ENCODE assay signal across 23 mouse cellular contexts in genomic region chr4:118294811-118295210, GRCm38 (mm10). TPM values are rescaled to one million over a fixed set of nuclear protein-coding genes. Genes with fewer than 3 reads are reported as not detected.
A peak's percentile ranks its signal among the peaks of the same experiment; 100 is the strongest.
DNase-seq lines count a peak whose midpoint lies in the region; ATAC-seq and TF ChIP-seq lines count a peak whose summit lies in the region.
"Had no signal": no experiment of that assay in that cellular context is flagged by ENCODE, and none has a peak within 500 bp of the region (broad histone marks: within the 10 kb centered on the region; RNA-seq: fewer than 3 reads in every experiment).

No protein-coding gene starts in this region.

- no peaks in the 10 kb centered on the region for H3K9me3 ChIP-seq in midbrain, embryonic 11.5 days (ENCODE audit: control insufficient read depth, low read length)
- H3K9me3 ChIP-seq in midbrain, embryonic 10.5 days (replicated peaks) = no peaks in the 10 kb centered on the region
- H3K9me3 ChIP-seq in CH12.LX (replicated peaks; ENCODE audit: low read length) = peaks cover 6% of the 10 kb centered on the region
- H3K9me3 ChIP-seq: embryonic facial prominence, embryonic 15.5 days; forebrain, embryonic 10.5 days; forebrain, embryonic 15.5 days; heart, embryonic 10.5 days; hindbrain, embryonic 13.5 days; intestine, embryonic 15.5 days had no signal

- no peaks in the 10 kb centered on the region for H3K36me3 ChIP-seq in midbrain, embryonic 11.5 days (ENCODE audit: control insufficient read depth, insufficient read depth, low read length)
- H3K36me3 ChIP-seq in midbrain, embryonic 10.5 days = no peaks in the 10 kb centered on the region
- no peaks in the 10 kb centered on the region for H3K36me3 ChIP-seq in CH12.LX (replicated peaks in 1 of 2; ENCODE audit: control insufficient read depth in 1 of 2, insufficient read depth in 1 of 2, low read length in 1 of 2)
- H3K36me3 ChIP-seq: embryonic facial prominence, embryonic 15.5 days; forebrain, embryonic 10.5 days; forebrain, embryonic 15.5 days; G1E; heart, embryonic 10.5 days; hindbrain, embryonic 13.5 days; intestine, embryonic 15.5 days had no signal

- no peak for ATAC-seq in midbrain, embryonic 11.5 days (ENCODE audit: low FRiP score)
- no peak for ATAC-seq in megakaryocyte, adult 5-6 weeks (ENCODE audit: poor library complexity, severe bottlenecking)
- ATAC-seq: forebrain, embryonic 15.5 days; intestine, embryonic 15.5 days had no signal

- dilution Hi-C loops in CH12.LX (cut with MboI; ENCODE audit: extremely low pct_ligation_motif_present, extremely low pct_unique_long_range_greater_than_20kb, low sequenced_read_pairs) = no loop called here

- TF ChIP-seq POLR2A in CH12.LX (IDR thresholded peaks at IDR 0.05; ENCODE audit: low read depth, low read length) = no peak

- 72% methylated on average over 4 of the region's 4 CpGs for WGBS in midbrain, embryonic 11.5 days
- WGBS in midbrain, embryonic 10.5 days = 81% methylated on average over 4 of the region's 4 CpGs

- in situ Hi-C loops in CH12.LX (cut with MboI; ENCODE audit: low pct_ligation_motif_present, low pct_unique_long_range_greater_than_20kb, low sequenced_read_pairs) = loop anchor here (10.0 kb wide), 1 partner anchor 210 kb away; no protein-coding TSS in a partner anchor

- no peak for TF ChIP-seq EP300 in CH12.LX (IDR thresholded peaks at IDR 0.05; ENCODE audit: low read length)

- H3K27me3 ChIP-seq in midbrain, embryonic 11.5 days (ENCODE audit: control insufficient read depth, insufficient read depth, low read length) = no peaks in the 10 kb centered on the region
- H3K27me3 ChIP-seq in midbrain, embryonic 10.5 days (ENCODE audit: low read depth, poor library complexity, severe bottlenecking) = peaks cover 33% of the 10 kb centered on the region
- peaks cover 36% of the 10 kb centered on the region for H3K27me3 ChIP-seq in CH12.LX (replicated peaks)
- H3K27me3 ChIP-seq: embryonic facial prominence, embryonic 15.5 days; forebrain, embryonic 15.5 days; hindbrain, embryonic 13.5 days; intestine, embryonic 15.5 days had no signal

- peaks cover 4% of the 10 kb centered on the region for H3K4me1 ChIP-seq in midbrain, embryonic 11.5 days (ENCODE audit: control insufficient read depth, insufficient read depth, low read length)
- peaks cover 50% of the 10 kb centered on the region for H3K4me1 ChIP-seq in midbrain, embryonic 10.5 days
- peaks cover 10 to 18% of the 10 kb centered on the region in 2 experiments for H3K4me1 ChIP-seq in CH12.LX (ENCODE audit: control insufficient read depth in 1 of 2, insufficient read depth in 2 of 2)

- no peak overlapping the region for H3K4me2 ChIP-seq in midbrain, embryonic 11.5 days
- H3K4me2 ChIP-seq in CH12.LX (ENCODE audit: insufficient read depth, low read depth, poor library complexity, severe bottlenecking) = 0 out of 2 replicates have a peak overlapping the region, but pooled peaks have one; percentile 9
- H3K4me2 ChIP-seq: embryonic facial prominence, embryonic 15.5 days; forebrain, embryonic 15.5 days; hindbrain, embryonic 13.5 days; intestine, embryonic 15.5 days had no signal

- peak; percentile 32 for DNase-seq in adrenal gland, postnatal 25 days
- no peak for DNase-seq in adrenal gland, postnatal 4 days (ENCODE audit: low spot score in 2 of 2)
- peak; percentile 72 for DNase-seq in midbrain, embryonic 11.5 days (ENCODE audit: low spot score, missing footprints)
- DNase-seq in midbrain, embryonic 10.5 days (ENCODE audit: low spot score) = no peak
- DNase-seq in CH12.LX (ENCODE audit: extremely low read depth) = no peak
- peak; percentile 40 to 51 for DNase-seq in adrenal gland, postnatal 36 days
- DNase-seq: cerebellum, adult 11 months; cerebellum, adult 8-10 months; cerebellum, postnatal 14 days; embryo, embryonic 11 days; gastrocnemius, postnatal 10 days; heart, adult 18-20 months; heart, postnatal 10 days; heart, postnatal 4 days had no signal

- no peak for TF ChIP-seq CTCF in CH12.LX (conservative IDR thresholded peaks at IDR 0.05 in 1 of 2, IDR thresholded peaks at IDR 0.05 in 1 of 2; ENCODE audit: low read depth in 2 of 2, low read length in 2 of 2)

- H3K4me3 ChIP-seq in midbrain, embryonic 11.5 days (ENCODE audit: low read depth, low read length) = no peak overlapping the region
- no peak overlapping the region for H3K4me3 ChIP-seq in midbrain, embryonic 10.5 days
- no peak overlapping the region for H3K4me3 ChIP-seq in CH12.LX (replicated peaks in 1 of 3; ENCODE audit: low read depth in 2 of 3, low read length in 2 of 3, poor library complexity in 1 of 3)
- H3K4me3 ChIP-seq: embryonic facial prominence, embryonic 15.5 days; erythroblast, embryonic 14.5 days; forebrain, embryonic 10.5 days; forebrain, embryonic 15.5 days; heart, embryonic 10.5 days; hindbrain, embryonic 13.5 days; intestine, embryonic 15.5 days had no signal

- TF ChIP-seq RAD21 in CH12.LX (IDR thresholded peaks at IDR 0.05; ENCODE audit: low read depth, low read length) = no peak

- H3K79me2 ChIP-seq in CH12.LX (replicated peaks; ENCODE audit: control insufficient read depth, extremely low read depth, insufficient read depth, poor library complexity, severe bottlenecking) = no peaks in the 10 kb centered on the region

- no peak overlapping the region for H3K9ac ChIP-seq in midbrain, embryonic 11.5 days (ENCODE audit: low read length)
- H3K9ac ChIP-seq in CH12.LX (ENCODE audit: insufficient read depth, low read depth) = no peak overlapping the region
- H3K9ac ChIP-seq: embryonic facial prominence, embryonic 15.5 days; forebrain, embryonic 15.5 days; hindbrain, embryonic 13.5 days; intestine, embryonic 15.5 days had no signal

- no peak overlapping the region for H3K27ac ChIP-seq in midbrain, embryonic 11.5 days (ENCODE audit: low read depth, low read length)
- H3K27ac ChIP-seq in midbrain, embryonic 10.5 days (replicated peaks) = no peak overlapping the region
- no peak overlapping the region for H3K27ac ChIP-seq in CH12.LX (ENCODE audit: insufficient read depth, low read depth)
- H3K27ac ChIP-seq: embryonic facial prominence, embryonic 15.5 days; forebrain, embryonic 10.5 days; forebrain, embryonic 15.5 days; heart, embryonic 10.5 days; hindbrain, embryonic 13.5 days; intestine, embryonic 15.5 days had no signal

TF ChIP-seq in CH12.LX, 34 proteins besides CTCF, POLR2A, EP300 and RAD21:
- TF ChIP-seq HCFC1 (IDR thresholded peaks at IDR 0.05; ENCODE audit: low read depth, low read length) (no peak), ELF1 (IDR thresholded peaks at IDR 0.05; ENCODE audit: low read depth, low read length) (no peak), KAT2A (IDR thresholded peaks at IDR 0.05; ENCODE audit: insufficient replicate concordance, low read length) (no peak), USF1 (IDR thresholded peaks at IDR 0.05; ENCODE audit: low read depth, low read length) (no peak), ZNF384 (IDR thresholded peaks at IDR 0.05; ENCODE audit: low read depth, low read length) (no peak), JUN (IDR thresholded peaks at IDR 0.05; ENCODE audit: insufficient read depth, low read depth, low read length) (no peak), CHD2 (IDR thresholded peaks at IDR 0.05; ENCODE audit: low read length) (no peak), ZKSCAN1 (IDR thresholded peaks at IDR 0.05; ENCODE audit: borderline replicate concordance, low read depth, low read length) (no peak), TCF12 (IDR thresholded peaks at IDR 0.05; ENCODE audit: low read depth, low read length) (no peak), MXI1 (IDR thresholded peaks at IDR 0.05; ENCODE audit: low read depth, low read length) (no peak), NRF1 (IDR thresholded peaks at IDR 0.05; ENCODE audit: low read depth, low read length) (no peak)
TF ChIP-seq in CH12.LX: peak in this region for 0.

RNA-seq across cellular contexts. Expression of gene Ptprf, which starts 3.6 kb away (rescaled TPM):
- 55.0 and 60.3 TPM in 2 replicates for total RNA-seq in adrenal gland, postnatal 25 days (2021)
- total RNA-seq in adrenal gland, postnatal 4 days (2021) = 100 to 1,000 TPM; 102 to 120 TPM
- 60.1 and 63.5 TPM in 2 replicates for polyA plus RNA-seq in midbrain, embryonic 11.5 days (2014; fragmentation: Nextera tagmentation; extraction: Ambion mirVana)
- 94.4 and 103 TPM in 2 replicates for polyA plus RNA-seq in midbrain, embryonic 10.5 days (2016; fragmentation: Nextera tagmentation; extraction: Ambion mirVana)
- 0.13 and 0.21 TPM in 2 replicates for total RNA-seq in CH12.LX (2012; rRNA removed)
- not detected in 2 replicates for total RNA-seq in CH12.LX (2014; rRNA removed)
- 0.11 and 0.14 TPM in 2 replicates for polyA plus RNA-seq in CH12.LX (2012; ENCODE audit: insufficient read length, low read depth)
- 10 to 100 TPM; 47.2 to 91.8 TPM for total RNA-seq in adrenal gland, postnatal 36 days (2021)
- 1.1 TPM in 2 replicates for total RNA-seq in megakaryocyte, adult 5-6 weeks (2015)
- total RNA-seq in megakaryocyte, adult 5-6 weeks (2017) = 0.77 and 0.89 TPM in 2 replicates
- polyA plus RNA-seq: G1E had no signal

Comparison
In these comparisons a context has a peak if more than half of its experiments do, and no peak if none do; other contexts are left out.
1. DNase-seq: peak in adrenal gland, postnatal 25 days (single experiment), midbrain, embryonic 11.5 days (single experiment) and adrenal gland, postnatal 36 days (2 of 2); none in adrenal gland, postnatal 4 days (0 of 2), midbrain, embryonic 10.5 days (single experiment) and CH12.LX (single experiment).
2. RNA of gene Ptprf, which starts 3.6 kb away (total RNA-seq): 102 to 120 TPM in adrenal gland, postnatal 4 days, 47.2 to 91.8 TPM in adrenal gland, postnatal 36 days and 55.0 to 60.3 TPM in adrenal gland, postnatal 25 days; 0.77 to 1.1 TPM in megakaryocyte, adult 5-6 weeks and 0.13 to 0.21 TPM in CH12.LX; every median in the first group is over 10 times any median in the second.